Mouse (Mus musculus): Measurements from ENCODE around the gene Tmem204. TPM values are rescaled to one million over a fixed set of nuclear protein-coding genes. Genes with fewer than 3 reads are reported as not detected.

The Tmem204 gene
- total RNA-seq, 2 experiments from 2014 or later = 9.4 to 11.0 TPM

GRCm38 (mm10) chr17:25084835-25085385 is 1.5 kb upstream of the Tmem204 start:
- peak; percentile 78 for DNase-seq

- DNase-seq = no peak
These were observed 504 bp downstream of the Tmem204 start for GRCm38 (mm10) chr17:25082887-25083286.

GRCm38 (mm10) chr17:25082081-25082847 is 1.1 kb downstream of the Tmem204 start:
- DNase-seq = no peak

- peak; percentile 65 for DNase-seq
These were observed 2.4 kb downstream of the Tmem204 start for GRCm38 (mm10) chr17:25080960-25081381.

GRCm38 (mm10) chr17:25080210-25080609 is 3.2 kb downstream of the Tmem204 start:
- no peak for DNase-seq

- peak; percentile 68 for DNase-seq
These were observed 5.5 kb downstream of the Tmem204 start for GRCm38 (mm10) chr17:25077771-25078372.

GRCm38 (mm10) chr17:25076906-25077305 is 6.5 kb downstream of the Tmem204 start:
- DNase-seq = no peak

- no peak for DNase-seq
These were observed 14.7 kb downstream of the Tmem204 start for GRCm38 (mm10) chr17:25068690-25069089.

- peak; percentile 31 for DNase-seq
These were observed 15.9 kb downstream of the Tmem204 start for GRCm38 (mm10) chr17:25067442-25067851.

- no peak for DNase-seq
These were observed 16.8 kb downstream of the Tmem204 start for GRCm38 (mm10) chr17:25066595-25066994.

- no peak for DNase-seq
These were observed 18.2 kb downstream of the Tmem204 start for GRCm38 (mm10) chr17:25065189-25065588.

- DNase-seq = peak; percentile 78
These were observed 19.0 kb downstream of the Tmem204 start for GRCm38 (mm10) chr17:25064351-25064750.

- DNase-seq = no peak
These were observed 19.5 kb downstream of the Tmem204 start for GRCm38 (mm10) chr17:25063872-25064271.

GRCm38 (mm10) chr17:25063261-25063660 is 20.1 kb downstream of the Tmem204 start:
- no peak for DNase-seq

GRCm38 (mm10) chr17:25057041-25057440 is 26.4 kb downstream of the Tmem204 start:
- no peak for DNase-seq

GRCm38 (mm10) chr17:25053274-25053673 is 30.1 kb downstream of the Tmem204 start:
- DNase-seq = no peak

GRCm38 (mm10) chr17:25047143-25047542 is 36.2 kb downstream of the Tmem204 start:
- no peak for DNase-seq

- DNase-seq = no peak
These were observed 38.1 kb downstream of the Tmem204 start for GRCm38 (mm10) chr17:25045281-25045680.

- DNase-seq = no peak
These were observed 38.5 kb downstream of the Tmem204 start for GRCm38 (mm10) chr17:25044879-25045278.

GRCm38 (mm10) chr17:25036183-25036582 is 47.2 kb downstream of the Tmem204 start:
- DNase-seq = no peak

GRCm38 (mm10) chr17:25016292-25017132 is 66.9 kb downstream of the Tmem204 start:
- DNase-seq = peak; percentile 73

- peak; percentile 99 for DNase-seq
These were observed 67.6 kb downstream of the Tmem204 start, which contains the start of the genes Cramp1l and Ift140 for GRCm38 (mm10) chr17:25015655-25016291. TSS of gene Cramp1l (minus strand) at chr17:25015788. TSS of gene Ift140 (plus strand) at chr17:25016085.

Measured in gastrocnemius, postnatal 25 days (tissue).